Mouse (Mus musculus) lung, postnatal 4 days (tissue): Measurements from ENCODE around the gene Asic4.

Source experiments
- DNase-seq, 2 experiments: peaks; one replicate each; pipeline ENCODE4 v3.0.0; 2021

The Asic4 gene

DNA sequence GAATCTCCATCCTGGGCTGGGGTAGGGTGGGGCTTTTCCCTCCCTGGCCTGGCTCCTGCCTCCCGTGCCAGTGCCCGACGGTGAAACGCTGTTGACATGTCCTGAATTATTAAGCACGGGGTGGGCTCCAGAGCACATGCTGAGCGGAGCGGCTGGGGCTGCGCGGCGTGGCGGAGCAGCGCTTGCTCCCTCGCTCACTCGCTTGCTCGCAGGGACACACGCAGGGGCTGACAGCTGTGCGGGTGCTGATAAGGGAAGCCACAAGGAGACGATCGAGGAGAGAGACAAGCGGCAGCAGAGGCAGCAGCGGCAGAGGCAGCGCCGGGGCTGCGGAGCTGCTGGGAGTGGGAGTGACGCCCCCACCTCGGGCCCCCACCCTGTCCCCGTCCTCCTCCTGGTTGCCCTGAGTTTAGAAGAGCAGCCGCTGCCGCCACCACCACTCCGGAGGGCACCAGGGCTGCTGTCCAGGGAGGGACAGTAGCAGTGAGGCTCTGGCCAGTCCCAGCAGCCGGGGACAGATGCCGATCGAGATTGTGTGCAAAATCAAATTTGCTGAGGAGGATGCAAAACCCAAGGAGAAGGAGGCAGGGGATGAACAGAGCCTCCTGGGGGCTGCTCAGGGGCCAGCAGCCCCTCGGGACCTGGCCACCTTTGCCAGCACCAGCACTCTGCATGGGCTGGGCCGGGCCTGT, at the start of gene Asic4:
Gene Asic4, plus strand, starts transcription at position 123 of the 692 bp plus-strand sequence.
- DNase-seq, result no peak

DNA sequence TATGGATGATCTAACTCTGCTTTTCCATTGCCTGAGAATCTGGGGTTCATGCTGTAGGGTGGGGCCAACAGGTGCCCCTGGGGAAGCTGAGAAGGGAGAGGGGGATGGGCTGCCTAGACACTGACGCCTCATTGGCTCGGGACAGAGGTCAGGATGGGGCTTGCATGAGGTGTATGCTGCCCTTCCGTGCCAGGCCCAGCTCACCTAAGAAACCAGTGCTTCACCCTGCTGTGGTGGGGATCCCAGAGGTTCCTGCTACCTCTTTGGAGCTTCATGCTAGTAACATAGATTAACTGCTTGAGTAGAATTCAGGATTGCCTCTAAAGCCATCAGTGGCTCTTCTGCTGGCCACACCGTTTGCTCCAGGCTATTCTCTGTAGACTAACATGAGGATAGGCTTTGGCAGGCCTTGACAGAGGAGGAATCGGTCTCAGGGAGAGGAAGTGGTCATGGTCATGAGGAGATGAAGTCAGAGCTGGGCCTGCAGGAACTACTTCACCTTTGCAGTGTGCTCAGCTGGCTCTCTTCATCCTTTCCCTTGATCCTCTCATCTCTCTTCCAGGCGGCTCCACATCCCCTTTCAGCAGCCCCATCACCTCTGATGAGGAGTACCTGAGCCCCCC, 49.6 kb upstream of the Asic4 start:
- no peak for DNase-seq

DNA sequence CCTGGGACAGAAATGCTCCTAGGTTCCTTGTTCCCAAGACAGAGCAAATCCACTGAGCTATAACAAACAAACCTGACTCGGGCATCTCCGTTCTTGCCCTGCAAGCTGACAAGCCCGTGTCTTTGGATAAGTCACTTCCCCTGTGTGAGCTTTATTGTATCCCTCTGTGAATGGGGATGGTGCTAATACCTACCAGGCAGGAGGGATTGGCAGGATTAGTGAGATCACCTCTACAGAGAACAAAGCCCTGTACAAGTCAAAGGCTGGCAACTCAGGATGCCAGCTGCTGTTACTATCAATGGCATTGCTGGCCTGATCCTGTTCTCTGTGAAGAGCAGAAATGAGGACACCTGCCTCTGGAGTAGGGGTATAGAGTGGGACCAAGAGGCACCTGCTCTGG, 44.7 kb upstream of the Asic4 start:
- DNase-seq, result no peak

DNA sequence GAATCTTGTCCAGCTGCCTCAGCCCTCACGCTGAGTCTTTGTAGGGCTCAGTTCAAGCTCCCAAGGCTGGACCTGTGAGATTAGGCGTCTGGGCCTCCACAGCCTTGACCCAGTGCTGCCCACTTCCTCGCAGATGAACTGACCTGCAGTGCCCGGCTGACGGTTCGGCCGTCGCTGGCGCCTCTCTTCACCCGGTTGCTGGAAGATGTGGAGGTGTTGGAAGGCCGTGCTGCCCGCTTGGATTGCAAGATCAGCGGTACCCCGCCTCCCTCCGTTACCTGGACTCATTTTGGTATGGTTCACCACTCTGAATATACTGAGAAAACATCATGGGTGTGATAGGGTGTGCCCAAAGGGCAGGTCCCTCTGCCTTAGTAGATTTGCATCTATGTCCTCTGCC, 44.1 kb upstream of the Asic4 start:
- no peak for DNase-seq

DNA sequence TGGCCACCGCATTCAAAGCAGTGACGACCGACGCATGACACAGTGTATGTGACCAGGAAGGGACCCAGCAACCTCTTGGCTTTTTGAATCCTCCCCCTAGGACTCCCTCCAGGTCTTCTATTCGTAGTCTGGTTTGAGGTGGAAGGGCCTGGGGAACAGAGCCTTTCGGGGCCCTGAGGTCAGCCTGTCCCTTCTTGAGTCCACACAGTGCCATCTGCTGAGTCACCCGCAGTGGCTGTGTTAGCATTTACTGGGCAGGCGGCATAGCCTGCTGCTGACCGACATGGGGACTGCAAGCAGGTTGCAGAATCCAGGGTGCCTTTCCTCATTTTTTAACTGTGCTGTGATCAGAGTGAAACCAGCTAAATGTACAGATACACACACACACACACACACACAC, 43.2 kb upstream of the Asic4 start:
- no peak for DNase-seq

DNA sequence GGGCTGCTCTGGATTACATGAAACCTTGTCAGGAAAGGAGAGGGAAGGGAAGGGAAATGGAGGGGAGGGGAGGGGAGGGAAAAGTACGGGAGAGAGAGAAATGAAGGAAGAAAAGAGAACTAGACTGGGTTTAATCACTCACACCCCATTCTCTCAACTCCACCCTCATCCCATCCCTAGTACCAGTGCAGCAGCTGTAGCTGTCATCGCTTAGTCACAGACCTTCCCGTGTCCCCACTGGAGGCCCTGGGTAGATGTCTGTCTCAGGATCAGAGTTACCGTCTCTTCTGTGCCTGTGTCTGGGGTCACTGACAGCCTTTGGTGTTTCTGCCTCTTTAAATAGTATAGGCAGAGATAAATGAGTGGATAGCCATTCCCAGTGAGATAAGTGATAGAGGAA, 42.0 kb upstream of the Asic4 start:
- no peak for DNase-seq

DNA sequence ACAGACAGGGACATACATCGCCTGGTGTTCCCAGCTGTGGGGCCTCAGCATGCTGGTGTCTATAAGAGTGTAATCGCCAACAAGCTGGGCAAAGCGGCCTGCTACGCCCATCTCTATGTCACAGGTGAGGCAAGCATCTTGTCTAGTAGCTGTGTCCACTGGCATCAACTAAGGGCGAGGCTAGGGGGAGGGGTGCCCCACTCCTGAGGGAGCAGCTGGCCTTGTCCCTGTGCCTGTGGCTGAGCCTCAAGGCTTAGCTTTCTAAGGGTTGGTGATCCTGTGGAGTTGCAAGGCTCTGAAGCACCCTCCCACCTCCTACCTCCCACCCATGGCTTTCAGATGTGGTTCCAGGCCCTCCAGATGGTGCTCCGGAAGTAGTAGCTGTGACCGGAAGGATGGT, 40.3 kb upstream of the Asic4 start:
- no peak for DNase-seq

DNA sequence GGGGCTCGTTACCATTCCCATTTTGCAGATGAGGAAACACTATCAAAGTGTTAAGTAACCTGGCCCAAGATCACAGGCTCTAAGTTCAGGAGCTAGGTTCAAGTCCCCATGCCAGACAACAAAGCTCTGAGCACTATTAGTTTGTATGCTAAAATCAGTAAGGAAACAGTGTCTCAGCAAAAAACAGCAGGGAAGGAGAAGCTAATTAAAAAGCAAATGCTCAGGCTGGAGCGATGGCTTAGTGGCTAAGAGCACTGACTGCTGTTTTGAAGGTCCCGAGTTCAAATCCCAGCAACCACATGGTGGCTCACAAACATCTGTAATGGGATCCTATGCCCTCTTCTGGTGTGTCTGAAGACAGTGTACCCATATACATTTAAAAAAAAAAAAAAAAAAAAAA, 38.0 kb upstream of the Asic4 start:
- no peak for DNase-seq

DNA sequence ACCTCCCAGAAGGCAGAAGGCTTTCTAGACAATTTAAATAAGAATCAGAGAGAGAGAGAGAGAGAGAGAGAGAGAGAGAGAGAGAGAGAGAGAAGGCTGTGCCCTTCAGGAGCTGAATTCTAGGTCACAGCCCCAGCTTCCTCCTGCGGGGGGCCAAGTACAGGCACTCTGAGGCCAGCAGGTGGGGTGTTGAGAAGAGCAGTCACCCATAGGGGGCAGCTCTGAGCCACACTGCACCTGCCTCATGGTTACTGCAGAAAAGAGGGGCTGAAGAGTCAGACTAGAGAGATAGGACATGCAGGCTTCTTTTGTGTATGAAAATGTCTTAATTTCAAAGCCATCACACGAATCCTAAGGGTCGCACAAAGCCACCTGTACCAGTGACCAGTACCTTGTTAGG, 36.5 kb upstream of the Asic4 start:
- DNase-seq, result no peak

DNA sequence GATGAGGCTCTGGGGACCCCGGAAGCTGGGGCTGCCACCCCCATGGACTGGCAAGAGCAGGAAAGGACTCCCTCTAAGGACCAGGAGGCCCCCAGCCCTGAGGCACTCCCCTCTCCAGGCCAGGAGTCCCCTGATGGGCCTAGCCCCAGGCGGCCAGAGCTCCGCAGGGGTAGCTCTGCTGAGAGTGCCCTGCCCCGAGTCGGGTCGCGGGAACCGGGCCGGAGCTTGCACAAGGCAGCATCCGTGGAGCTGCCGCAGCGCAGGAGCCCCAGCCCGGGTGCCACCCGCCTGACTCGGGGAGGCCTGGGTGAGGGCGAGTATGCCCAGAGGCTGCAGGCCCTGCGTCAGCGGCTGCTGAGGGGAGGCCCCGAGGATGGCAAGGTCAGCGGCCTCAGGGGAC, 28.4 kb upstream of the Asic4 start:
- no peak for DNase-seq

DNA sequence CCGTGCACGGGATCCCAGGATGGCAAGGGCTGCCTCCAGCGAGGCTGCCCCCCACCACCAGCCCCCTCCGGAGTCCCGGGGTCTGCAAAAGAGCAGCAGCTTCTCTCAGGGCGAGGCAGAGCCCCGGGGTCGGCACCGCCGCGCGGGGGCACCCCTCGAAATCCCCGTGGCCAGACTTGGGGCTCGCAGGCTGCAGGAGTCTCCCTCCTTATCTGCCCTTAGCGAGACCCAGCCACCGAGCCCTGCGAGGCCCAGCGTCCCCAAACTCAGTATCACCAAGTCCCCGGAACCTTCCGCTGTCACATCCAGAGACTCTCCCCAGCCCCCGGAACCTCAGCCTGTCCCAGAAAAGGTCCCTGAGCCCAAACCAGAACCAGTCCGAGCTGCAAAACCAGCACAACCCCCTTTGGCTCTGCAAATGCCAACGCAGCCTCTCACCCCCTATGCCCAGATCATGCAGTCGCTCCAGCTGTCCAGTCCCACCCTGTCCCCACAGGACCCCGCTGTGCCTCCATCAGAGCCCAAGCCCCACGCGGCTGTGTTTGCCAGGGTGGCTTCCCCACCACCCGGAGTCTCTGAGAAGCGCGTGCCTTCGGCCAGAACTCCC, 27.9 kb upstream of the Asic4 start:
- DNase-seq, result peak in 1 of 2 experiments; percentile 8

DNA sequence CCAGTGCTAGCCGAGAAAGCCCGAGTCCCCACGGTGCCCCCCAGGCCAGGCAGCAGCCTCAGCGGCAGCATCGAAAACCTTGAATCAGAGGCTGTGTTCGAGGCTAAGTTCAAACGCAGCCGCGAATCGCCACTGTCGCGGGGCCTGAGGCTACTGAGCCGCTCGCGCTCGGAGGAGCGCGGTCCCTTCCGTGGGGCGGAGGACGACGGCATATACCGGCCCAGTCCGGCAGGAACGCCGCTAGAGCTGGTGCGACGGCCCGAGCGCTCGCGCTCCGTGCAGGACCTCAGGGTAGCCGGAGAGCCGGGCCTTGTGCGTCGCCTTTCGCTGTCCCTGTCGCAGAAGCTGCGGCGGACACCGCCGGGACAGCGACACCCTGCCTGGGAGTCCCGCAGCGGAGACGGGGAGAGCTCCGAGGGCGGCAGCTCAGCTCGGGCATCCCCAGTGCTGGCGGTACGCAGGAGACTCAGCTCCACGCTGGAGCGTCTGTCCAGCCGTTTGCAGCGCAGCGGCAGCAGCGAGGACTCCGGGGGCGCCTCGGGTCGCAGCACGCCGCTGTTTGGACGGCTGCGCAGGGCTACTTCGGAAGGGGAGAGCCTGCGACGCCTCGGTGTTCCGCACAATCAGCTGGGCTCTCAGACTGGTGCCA, 27.3 kb upstream of the Asic4 start:
- DNase-seq, result peak; percentile 37 to 62

DNA sequence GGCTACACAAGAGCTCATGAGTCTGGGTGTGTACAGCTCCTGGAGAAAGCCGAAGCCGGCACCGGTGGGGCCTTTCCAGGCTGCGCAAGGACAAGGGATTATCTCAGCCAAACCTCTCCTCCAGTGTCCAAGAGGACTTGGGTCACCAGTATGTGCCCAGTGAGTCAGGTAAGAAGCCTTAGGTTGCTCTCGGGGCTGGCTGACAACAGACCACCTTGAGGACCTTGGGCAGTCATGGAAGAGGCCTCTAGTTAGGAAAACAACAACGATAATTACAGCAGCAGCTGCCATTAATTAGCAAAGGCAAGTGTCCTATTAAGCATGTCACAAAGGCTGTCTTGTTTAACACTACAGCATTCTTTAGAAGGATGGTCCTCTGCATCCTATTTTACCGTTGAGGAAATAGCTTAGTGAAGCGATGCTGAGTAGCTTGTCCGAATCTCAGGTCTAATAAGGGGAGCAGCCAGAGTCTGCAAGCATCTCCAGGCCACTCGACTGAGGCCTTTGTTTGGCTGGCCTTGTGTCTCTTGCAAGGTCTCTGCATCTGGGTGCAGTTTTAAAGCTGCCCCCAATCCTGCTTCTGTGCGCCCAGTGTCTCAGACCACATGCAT, 26.4 kb upstream of the Asic4 start:
- DNase-seq, result no peak

DNA sequence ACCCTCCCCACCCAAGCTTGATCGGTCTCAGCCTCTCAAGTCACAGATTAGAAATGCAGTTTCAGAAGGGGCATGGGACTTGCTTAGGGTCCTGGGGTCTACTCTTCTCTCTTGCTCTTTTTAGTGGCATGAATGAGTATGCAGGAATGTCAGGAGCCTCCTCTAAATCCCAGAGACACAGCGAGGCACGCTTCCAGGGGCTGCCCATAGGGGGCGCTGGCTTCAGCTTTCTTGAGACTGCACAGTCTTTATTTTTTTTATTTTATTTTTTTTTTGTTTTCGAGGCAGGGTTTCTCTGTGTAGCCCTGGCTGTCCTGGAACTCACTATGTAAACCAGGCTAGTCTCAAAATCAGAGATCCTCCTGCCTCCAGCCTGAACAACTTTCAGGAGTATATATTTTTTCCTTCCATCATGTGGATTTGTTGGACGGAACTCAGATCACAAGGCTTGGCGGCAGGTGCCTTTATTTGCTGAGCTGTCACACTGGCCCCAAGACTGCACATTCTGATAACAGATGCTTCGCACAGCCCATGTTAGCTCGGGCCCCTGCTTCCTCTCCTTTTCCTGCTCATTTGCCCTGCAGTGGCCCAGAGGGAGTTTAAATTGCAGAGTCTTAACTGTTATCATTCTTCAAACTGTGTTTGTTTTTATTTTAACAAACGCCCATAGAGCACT, 24.3 kb upstream of the Asic4 start:
- peak in 1 of 2 experiments; percentile 49 for DNase-seq

DNA sequence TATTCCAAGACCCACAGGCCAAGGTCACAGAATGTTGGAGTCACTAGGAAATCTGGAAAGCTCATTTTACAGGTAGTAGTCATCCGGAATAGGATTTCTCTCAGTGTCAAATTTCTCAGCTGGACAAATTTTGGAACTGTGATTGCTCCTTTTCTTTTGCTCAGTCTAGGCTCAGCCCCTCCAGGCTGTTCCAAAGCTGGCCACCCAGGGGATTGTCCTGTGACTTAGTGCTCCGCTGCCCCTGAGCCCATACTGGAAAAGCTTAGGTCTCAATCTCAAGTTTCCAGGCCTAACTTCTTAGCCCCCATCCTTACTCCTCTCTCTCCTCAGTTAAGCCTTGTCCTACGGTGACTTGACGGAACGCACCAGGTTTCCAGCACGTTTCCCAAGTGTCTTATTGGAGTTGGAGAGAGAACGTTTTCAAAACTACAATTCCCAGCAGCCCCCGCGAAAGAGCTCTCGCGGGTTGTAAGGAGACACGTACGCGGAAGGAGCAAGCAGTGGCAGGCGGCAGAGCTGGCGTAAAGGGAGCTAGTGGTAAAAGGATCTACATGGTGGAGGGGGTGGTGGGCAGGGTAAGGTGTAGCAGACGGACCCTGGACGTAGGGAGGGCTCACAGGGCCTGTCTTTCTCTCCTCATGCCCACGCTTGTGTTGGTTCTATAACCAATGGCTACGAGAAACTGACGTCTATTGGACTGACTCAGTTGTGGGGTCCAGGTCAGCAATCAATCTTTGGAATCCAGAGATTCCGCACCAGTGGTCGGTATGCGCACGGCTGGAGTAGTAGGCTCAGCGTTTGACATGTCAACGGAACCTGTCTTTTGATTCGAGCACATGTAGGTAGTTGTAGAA, 14.5 kb upstream of the Asic4 start, which contains the start of gene Gmppa:
Gene Gmppa, plus strand, starts transcription at position 456 of the 854 bp plus-strand sequence.
- peak; percentile 80 to 85 for DNase-seq

DNA sequence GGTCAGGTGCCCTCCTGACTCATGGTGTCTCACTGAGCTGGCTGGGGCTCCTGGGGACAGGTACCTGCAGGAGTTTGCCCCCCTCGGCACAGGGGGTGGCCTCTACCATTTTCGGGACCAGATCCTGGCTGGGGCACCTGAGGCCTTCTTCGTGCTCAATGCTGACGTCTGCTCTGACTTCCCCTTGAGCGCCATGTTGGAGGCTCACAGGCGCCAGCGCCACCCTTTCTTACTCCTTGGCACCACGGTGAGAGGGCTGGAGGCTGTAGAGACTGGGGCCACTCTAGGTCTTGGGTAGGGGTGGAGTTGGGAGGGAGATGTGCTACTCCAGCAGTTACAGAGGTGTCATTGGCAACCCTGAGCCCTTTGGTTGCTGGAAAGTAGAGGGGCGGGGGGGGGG, 11.5 kb upstream of the Asic4 start:
- no peak for DNase-seq

DNA sequence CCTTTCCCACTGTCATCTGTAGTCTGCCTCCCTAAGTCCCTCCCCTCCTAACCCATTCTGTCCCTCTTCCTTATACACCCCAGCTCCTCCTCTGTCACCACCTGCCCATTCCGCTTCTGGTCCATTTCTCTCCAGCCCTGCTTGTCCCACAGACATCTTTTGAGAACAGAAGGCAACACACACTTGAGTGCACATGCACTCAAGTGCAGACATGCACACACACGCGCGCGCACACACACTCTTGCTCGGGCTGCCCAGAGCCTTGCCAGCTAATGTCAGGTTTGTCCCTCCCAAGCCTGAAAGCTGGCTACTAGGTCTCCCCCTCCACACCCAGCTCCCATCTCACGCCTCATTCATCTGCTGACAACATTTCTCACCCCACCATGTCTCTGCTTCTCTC, 9.6 kb upstream of the Asic4 start:
- DNase-seq, result no peak

DNA sequence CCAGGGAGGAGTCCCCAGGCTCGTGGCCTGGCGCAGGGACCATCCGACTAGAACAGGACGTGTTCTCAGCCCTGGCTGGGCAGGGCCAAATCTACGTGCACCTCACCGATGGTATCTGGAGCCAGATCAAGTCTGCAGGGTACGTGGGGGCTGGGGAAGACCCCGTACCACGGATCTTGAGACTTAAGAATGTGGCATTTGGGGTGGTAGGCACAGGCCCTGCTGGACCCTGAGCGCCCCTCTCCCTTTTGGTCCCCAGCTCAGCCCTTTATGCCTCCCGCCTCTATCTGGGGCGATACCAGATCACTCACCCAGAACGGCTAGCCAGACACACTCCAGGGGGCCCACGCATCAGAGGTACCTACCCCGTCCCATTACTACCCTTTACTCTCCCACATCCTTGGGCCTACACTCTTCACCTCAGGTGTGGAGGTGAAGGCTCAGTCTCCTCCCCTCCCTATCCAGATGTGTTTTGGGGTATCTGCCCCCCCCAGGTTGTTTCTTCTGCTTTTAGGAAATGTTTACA, 8.7 kb upstream of the Asic4 start:
- no peak for DNase-seq

DNA sequence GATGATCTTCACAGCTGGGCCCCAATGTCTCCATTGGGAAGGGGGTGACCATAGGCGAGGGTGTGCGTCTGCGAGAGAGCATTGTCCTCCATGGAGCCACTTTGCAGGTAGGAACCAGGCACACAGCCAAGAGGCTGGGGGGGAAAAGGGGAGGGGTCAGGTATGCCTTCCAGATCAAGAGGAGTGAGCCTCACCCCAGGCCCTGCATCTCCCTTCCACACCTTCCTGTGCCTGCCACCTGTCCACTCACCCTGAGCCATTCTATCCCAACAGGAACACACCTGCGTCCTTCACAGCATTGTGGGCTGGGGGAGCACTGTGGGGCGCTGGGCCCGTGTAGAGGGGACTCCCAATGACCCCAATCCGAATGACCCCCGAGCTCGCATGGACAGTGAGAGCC, 8.1 kb upstream of the Asic4 start:
- no peak for DNase-seq

DNA sequence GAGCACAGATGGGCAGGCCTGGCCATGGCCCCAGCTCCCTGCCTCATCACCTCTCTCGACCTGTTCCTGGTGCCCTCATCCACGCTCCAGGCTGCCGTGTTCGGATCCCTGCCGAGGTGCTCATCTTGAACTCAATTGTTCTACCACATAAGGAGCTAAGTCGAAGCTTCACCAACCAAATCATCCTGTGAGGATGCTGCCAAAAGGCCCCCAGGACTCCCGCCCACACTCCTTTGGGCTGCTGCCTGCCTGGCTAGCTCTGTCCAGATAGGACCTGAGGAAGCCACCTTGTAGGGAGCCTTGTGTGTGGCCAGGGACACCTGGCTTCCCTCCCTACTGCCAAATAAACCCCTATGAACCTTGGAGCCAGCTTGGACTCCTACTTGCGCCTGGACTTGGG, 7.4 kb upstream of the Asic4 start:
- no peak for DNase-seq

DNA sequence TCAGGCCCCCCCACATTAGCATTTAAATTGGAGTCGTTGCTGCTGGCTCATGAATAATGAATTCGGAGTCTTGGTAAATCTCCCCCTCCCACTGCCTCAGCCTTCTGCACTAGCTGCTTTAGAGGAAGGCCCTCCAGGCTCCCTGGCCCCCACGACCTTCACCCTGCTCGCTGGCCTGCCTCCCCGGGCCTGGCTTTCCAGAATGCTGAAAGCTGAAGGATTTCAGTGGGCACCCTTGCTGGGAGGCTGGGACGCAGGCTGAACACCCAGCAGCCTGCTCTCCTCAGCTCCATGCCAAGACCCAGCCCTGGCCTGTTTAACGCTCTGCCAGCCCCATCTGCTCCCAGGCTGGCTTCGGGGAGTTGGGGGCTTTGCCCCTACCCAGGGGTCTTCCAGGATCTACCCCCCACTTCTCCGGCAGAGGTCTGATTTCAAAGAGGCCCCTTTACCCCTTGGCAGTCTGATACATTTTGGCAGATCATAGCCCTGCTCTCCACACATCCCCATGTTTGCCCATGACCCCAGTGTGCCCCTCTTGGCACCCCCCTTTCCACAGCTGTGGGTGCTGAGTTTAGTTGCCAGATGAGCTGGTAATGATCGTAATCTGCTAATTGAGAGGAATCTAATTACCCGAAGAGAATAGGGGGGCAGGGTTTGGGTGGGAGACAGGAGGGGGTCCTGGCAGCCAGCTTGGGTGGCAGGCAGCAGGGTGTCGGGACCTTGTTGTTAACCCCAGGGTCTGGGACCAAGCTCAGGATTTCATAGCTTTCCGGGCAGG, 6.8 kb upstream of the Asic4 start:
- DNase-seq, result no peak
